Mouse (Mus musculus): ENCODE results near the gene Otop3.

Gene Otop3

DNA sequence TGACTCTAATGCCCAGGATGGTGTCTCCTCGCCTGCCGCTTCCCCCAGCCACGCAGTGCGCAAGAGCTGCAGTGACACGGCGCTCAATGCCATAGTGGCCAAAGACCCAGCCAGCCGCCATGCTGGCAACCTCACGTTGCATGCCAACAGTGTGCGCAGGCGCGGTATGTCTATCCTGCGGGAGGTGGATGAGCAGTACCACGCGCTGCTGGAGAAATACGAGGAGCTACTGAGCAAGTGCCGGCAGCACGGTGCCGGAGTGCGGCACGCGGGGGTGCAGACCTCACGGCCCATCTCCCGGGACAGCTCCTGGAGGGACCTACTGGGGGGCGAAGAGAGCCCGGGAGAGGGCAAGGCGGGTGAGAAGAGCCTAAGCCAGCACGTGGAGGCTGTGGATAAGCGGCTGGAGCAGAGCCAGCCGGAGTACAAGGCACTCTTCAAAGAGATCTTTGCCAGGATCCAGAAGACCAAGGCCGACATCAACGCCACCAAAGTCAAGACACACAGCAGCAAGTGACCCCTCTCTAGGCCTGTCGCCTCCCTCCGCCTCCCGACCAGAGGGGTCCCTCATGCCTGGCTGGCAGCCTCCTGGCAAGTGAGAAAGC, 59.3 kb downstream of the Otop3 start:
- DNase-seq (ENCODE audit: extremely low spot score, low spot score), result no peak
